Mouse (Mus musculus) kidney, embryonic 16.5 days (tissue): ENCODE data around the gene Strip1. TPM values are rescaled to one million over a fixed set of nuclear protein-coding genes. Genes with fewer than 3 reads are reported as not detected.

Experiments
- ATAC-seq: fragments of 200-750 bp; cut with Nextera tagmentation; 2 replicates; pipeline ENCODE4 v1.8.0; 2017; ENCODE audit warnings: moderate TSS enrichment; ENCODE audit not compliant: low FRiP score, low TSS enrichment
- H3K27ac ChIP-seq: fragments of 300-500 bp; sonication (generic); 2 replicates; pipeline ENCODE4 v1.5.1; 2014; ENCODE audit warnings: low read length
- H3K27me3 ChIP-seq: fragments of 300-500 bp; sonication (generic); 2 replicates; pipeline ENCODE4 v1.6.1; 2014; ENCODE audit warnings: low read length, control low read depth, mixed read lengths; ENCODE audit not compliant: insufficient read depth
- H3K36me3 ChIP-seq: fragments of 300-500 bp; sonication (generic); 2 replicates; pipeline ENCODE4 v1.6.1; 2014; ENCODE audit warnings: low read length, control low read depth, mixed read lengths; ENCODE audit not compliant: insufficient read depth
- H3K4me1 ChIP-seq: fragments of 300-500 bp; sonication (generic); 2 replicates; pipeline ENCODE4 v1.6.1; 2014; ENCODE audit warnings: low read length, control low read depth, mixed read lengths; ENCODE audit not compliant: insufficient read depth
- H3K4me2 ChIP-seq: fragments of 300-500 bp; sonication (generic); replicated peaks from 2 replicates; pipeline ENCODE4 v1.6.1; 2014; ENCODE audit warnings: low read depth, low read length
- H3K4me3 ChIP-seq: fragments of 300-500 bp; sonication (generic); 2 replicates; pipeline ENCODE4 v1.5.1; 2014; ENCODE audit warnings: mild to moderate bottlenecking, low read length
- H3K9ac ChIP-seq: fragments of 300-500 bp; sonication (generic); replicated peaks from 2 replicates; pipeline ENCODE4 v1.6.1; 2014; ENCODE audit warnings: low read length
- H3K9me3 ChIP-seq: fragments of 300-500 bp; sonication (generic); 2 replicates; pipeline ENCODE4 v1.6.1; 2016; ENCODE audit warnings: low read length, control low read depth
- WGBS: fragments of 180-500 bp; shearing (Covaris S2); extraction: QIAGEN DNeasy Blood & Tissue Kit; methylation state at CpG from one replicate; pipeline ENCODE4 v1.1.7; 2014; 5-methylcytosine and 5-hydroxymethylcytosine counted together
- polyA plus RNA-seq: library from polyadenylated mRNA; unstranded; fragments of >200 nt; fragmentation: Nextera tagmentation; extraction: Ambion mirVana; gene quantifications from 2 replicates; pipeline ENCODE4 v1.2.1, GENCODE M21; 2015

Strip1 gene
- polyA plus RNA-seq, 1 experiment from 2014 or later = 46.8 TPM

GRCm38 (mm10) chr3:107583893-107584292 is 47.6 kb downstream of the Strip1 start:
- Histone ChIP-seq H3K4me2 (no peak overlapping the region), H3K4me1 (peaks cover 9% of the 10 kb centered on the region), H3K9me3 (no peaks in the 10 kb centered on the region), H3K4me3 (no peak overlapping the region), H3K9ac (no peak overlapping the region), H3K27ac (no peak overlapping the region), H3K27me3 (peaks cover 97% of the 10 kb centered on the region), H3K36me3 (no peaks in the 10 kb centered on the region)
- WGBS = 18% methylated on average over 1 of the region's 1 CpGs
- no peak for ATAC-seq

DNA sequence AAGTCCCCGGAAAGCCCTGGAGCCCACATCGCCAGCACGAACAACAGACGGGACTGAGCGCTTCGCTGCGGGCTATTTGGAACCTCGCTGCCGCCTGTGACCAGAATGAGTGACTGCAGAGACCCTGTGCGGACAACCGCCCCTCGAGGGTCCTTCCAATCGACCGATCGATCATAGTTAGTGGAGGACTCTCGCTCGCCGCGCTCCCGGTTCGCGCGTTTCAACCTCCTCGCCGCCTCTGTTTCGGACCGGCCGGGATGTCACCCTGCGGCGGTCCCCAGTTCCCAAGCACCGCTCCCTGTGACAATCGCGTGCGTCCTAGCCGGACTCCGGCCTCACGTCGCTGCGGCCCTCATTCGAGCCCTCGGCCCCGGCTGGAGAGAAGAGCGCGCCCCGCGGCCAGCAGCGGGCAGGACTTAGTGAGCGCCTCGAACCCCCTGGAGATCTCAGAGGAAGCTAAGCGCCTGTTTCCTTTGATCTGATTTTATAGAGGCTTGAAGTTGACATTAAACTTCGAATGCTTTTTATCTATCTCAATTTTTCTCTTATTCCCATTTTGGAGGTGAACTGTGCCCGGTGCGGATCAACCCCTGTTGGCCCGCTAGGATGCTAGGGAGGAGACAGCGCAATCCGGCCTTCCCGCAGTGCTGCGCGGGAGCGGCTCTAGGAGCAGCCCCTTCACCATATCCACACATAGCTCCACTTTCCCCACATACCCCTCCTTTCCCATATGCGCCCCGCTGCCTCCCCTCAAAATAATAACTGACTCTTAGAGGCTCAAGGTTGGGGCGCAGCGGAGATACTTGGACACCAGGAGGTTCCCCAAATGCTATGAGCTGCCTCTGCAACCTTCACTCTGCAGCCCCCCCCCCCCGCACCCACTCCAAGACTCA is 48.4 kb downstream of the Strip1 start:
- Histone ChIP-seq H3K27ac (no peak overlapping the region), H3K4me2 (peak overlapping the region; percentile 51), H3K4me3 (peak overlapping the region; percentile 36), H3K9me3 (no peaks in the 10 kb centered on the region), H3K9ac (no peak overlapping the region), H3K36me3 (no peaks in the 10 kb centered on the region), H3K4me1 (peaks cover 9% of the 10 kb centered on the region), H3K27me3 (peaks cover 95% of the 10 kb centered on the region)
- WGBS = under 1% methylated on average over 65 of the region's 65 CpGs
- ATAC-seq = no peak

GRCm38 (mm10) chr3:107582130-107582874 is 49.2 kb downstream of the Strip1 start:
- Histone ChIP-seq H3K4me2 (peak overlapping the region; percentile 51), H3K27me3 (peaks cover 87% of the 10 kb centered on the region), H3K9ac (no peak overlapping the region), H3K27ac (no peak overlapping the region), H3K36me3 (no peaks in the 10 kb centered on the region), H3K4me3 (peak overlapping the region; percentile 36), H3K4me1 (peaks cover 9% of the 10 kb centered on the region), H3K9me3 (no peaks in the 10 kb centered on the region)
- no peak for ATAC-seq
- WGBS = 3% methylated on average over 18 of the region's 18 CpGs

- H3K27ac ChIP-seq = no peak overlapping the region
- no peak overlapping the region for H3K4me3 ChIP-seq
- H3K4me2 ChIP-seq = no peak overlapping the region
- ATAC-seq = no peak
- H3K36me3 ChIP-seq = no peaks in the 10 kb centered on the region
- no peak overlapping the region for H3K9ac ChIP-seq
- H3K9me3 ChIP-seq = no peaks in the 10 kb centered on the region
- H3K4me1 ChIP-seq = peaks cover 9% of the 10 kb centered on the region
- peaks cover 78% of the 10 kb centered on the region for H3K27me3 ChIP-seq
- WGBS = 4% methylated on average over 15 of the region's 15 CpGs
These were observed 50.1 kb downstream of the Strip1 start for GRCm38 (mm10) chr3:107581103-107582010.

- Histone ChIP-seq H3K4me2 (no peak overlapping the region), H3K36me3 (no peaks in the 10 kb centered on the region), H3K4me1 (peaks cover 9% of the 10 kb centered on the region), H3K27ac (no peak overlapping the region), H3K9ac (no peak overlapping the region), H3K9me3 (no peaks in the 10 kb centered on the region), H3K27me3 (peaks cover 59% of the 10 kb centered on the region), H3K4me3 (no peak overlapping the region)
- 5% methylated on average over 4 of the region's 4 CpGs for WGBS
- no peak for ATAC-seq
These were observed 52.0 kb downstream of the Strip1 start for GRCm38 (mm10) chr3:107579466-107579865.

GRCm38 (mm10) chr3:107577810-107578390 is 53.6 kb downstream of the Strip1 start:
- no peaks in the 10 kb centered on the region for H3K36me3 ChIP-seq
- no peak overlapping the region for H3K9ac ChIP-seq
- no peaks in the 10 kb centered on the region for H3K9me3 ChIP-seq
- no peak overlapping the region for H3K4me2 ChIP-seq
- 46% methylated on average over 3 of the region's 3 CpGs for WGBS
- H3K4me1 ChIP-seq = peaks cover 4% of the 10 kb centered on the region
- H3K27ac ChIP-seq = no peak overlapping the region
- H3K27me3 ChIP-seq = peaks cover 43% of the 10 kb centered on the region
- 0 out of 2 replicates have a peak, but pooled peaks have one; percentile 39 for ATAC-seq
- H3K4me3 ChIP-seq = no peak overlapping the region

DNA sequence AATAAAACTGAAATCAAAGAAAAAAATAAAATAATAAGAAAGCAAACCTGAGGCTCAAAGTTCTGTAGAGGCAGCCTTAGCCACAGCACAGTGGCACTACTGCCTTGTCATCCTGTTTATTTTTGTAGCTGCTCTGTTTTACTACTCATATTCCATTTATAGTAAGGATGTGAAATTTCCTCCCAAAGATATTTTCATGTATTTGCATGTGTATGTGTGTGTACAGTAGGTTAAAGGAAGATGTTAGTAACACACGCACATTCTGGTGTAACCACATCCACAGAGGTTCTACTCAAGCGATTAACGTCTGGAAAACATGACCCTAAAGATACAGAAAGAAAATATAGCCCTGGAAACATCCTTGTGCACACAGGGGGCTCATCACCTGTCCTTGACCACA is 54.7 kb downstream of the Strip1 start:
- no peak overlapping the region for H3K27ac ChIP-seq
- no peak overlapping the region for H3K4me2 ChIP-seq
- no peaks in the 10 kb centered on the region for H3K4me1 ChIP-seq
- H3K36me3 ChIP-seq = no peaks in the 10 kb centered on the region
- WGBS = 77% methylated on average over 3 of the region's 3 CpGs
- no peak overlapping the region for H3K4me3 ChIP-seq
- ATAC-seq = no peak
- H3K9me3 ChIP-seq = no peaks in the 10 kb centered on the region
- H3K9ac ChIP-seq = no peak overlapping the region
- H3K27me3 ChIP-seq = peaks cover 34% of the 10 kb centered on the region

DNA sequence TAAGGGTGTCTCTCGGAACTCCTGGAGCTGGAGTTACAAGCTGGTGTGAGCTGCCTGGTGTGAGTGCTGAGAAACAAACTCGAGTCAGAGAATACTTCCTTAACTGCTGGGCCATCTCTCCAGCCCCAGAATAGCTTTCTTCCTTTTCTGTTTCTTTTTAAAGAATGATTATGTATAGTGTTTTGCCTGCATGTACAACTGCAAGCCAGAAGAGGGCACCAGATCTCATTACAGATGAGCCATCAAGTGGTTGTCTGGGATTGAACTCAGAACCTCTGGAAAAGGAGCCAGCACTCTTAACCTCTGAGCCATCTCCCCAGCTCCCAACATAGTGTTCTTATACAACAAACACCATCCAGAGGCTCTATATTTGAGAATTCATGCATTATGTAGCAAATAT is 60.3 kb downstream of the Strip1 start:
- H3K4me1 ChIP-seq = no peaks in the 10 kb centered on the region
- H3K9ac ChIP-seq = no peak overlapping the region
- no peaks in the 10 kb centered on the region for H3K9me3 ChIP-seq
- peaks cover 24% of the 10 kb centered on the region; the same call in 1 of the 2 replicates for H3K27me3 ChIP-seq
- no peak overlapping the region for H3K4me2 ChIP-seq
- no peaks in the 10 kb centered on the region for H3K36me3 ChIP-seq
- ATAC-seq = no peak
- no peak overlapping the region for H3K27ac ChIP-seq
- no peak overlapping the region for H3K4me3 ChIP-seq
- WGBS = 61% methylated on average over 2 of the region's 2 CpGs

DNA sequence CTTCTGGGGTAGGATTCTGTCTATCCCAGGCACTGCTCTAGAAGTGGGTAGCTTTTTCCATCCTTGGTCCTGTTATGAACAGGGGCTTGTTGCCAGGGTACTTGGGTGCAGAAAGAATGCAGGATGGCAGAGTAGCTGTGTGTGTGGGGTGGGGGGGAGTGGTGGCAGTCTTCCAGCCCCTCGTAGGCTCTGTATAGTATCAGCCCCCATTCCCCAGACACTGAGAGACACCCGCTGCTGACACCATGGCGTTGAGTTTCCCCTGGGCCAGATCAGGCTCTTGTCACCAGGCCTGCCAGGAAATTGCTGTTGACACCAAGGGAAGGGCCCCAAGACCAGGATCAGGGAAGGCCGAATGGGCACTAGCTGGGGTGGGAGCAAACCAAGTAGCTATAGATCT is 62.8 kb downstream of the Strip1 start:
- Histone ChIP-seq H3K36me3 (no peaks in the 10 kb centered on the region), H3K9ac (no peak overlapping the region), H3K4me3 (no peak overlapping the region), H3K9me3 (no peaks in the 10 kb centered on the region), H3K4me1 (no peaks in the 10 kb centered on the region), H3K27ac (no peak overlapping the region), H3K27me3 (peaks cover 24% of the 10 kb centered on the region; the same call in 1 of the 2 replicates), H3K4me2 (no peak overlapping the region)
- 57% methylated on average over 4 of the region's 4 CpGs for WGBS
- ATAC-seq = no peak
